Mouse (Mus musculus) hindbrain, embryonic 16.5 days (tissue): Measurements from ENCODE around the gene Piwil4. TPM values are rescaled to one million over a fixed set of nuclear protein-coding genes. Genes with fewer than 3 reads are reported as not detected.

ENCODE experiments used
- ATAC-seq: fragments of 200-750 bp; cut with Nextera tagmentation; 2 replicates; pipeline ENCODE4 v1.8.0; 2017; ENCODE audit warnings: moderate TSS enrichment, moderate library complexity
- H3K27ac ChIP-seq: fragments of 300-500 bp; sonication (generic); 2 replicates; pipeline ENCODE4 v1.5.1; 2014; ENCODE audit warnings: low read depth, mild to moderate bottlenecking, control low read depth, low read length, moderate library complexity
- H3K27me3 ChIP-seq: fragments of 300-500 bp; sonication (generic); replicated peaks from 2 replicates; pipeline ENCODE4 v1.6.1; 2014; ENCODE audit warnings: low read length; ENCODE audit not compliant: control insufficient read depth, insufficient read depth
- H3K36me3 ChIP-seq: fragments of 300-500 bp; sonication (generic); 2 replicates; pipeline ENCODE4 v1.6.1; 2014; ENCODE audit warnings: mild to moderate bottlenecking, low read length, moderate library complexity, mixed read lengths; ENCODE audit not compliant: control insufficient read depth, insufficient read depth
- H3K4me1 ChIP-seq: fragments of 300-500 bp; sonication (generic); 2 replicates; pipeline ENCODE4 v1.6.1; 2014; ENCODE audit warnings: low read depth, low read length; ENCODE audit not compliant: control insufficient read depth, insufficient read depth
- H3K4me2 ChIP-seq: fragments of 300-500 bp; sonication (generic); 2 replicates; pipeline ENCODE4 v1.6.1; 2014; ENCODE audit warnings: mild to moderate bottlenecking, low read length, control low read depth, moderate library complexity
- H3K4me3 ChIP-seq: fragments of 300-500 bp; sonication (generic); 2 replicates; pipeline ENCODE4 v1.5.1; 2014; ENCODE audit warnings: mild to moderate bottlenecking, low read length, control low read depth, moderate library complexity
- H3K9ac ChIP-seq: fragments of 300-500 bp; sonication (generic); 2 replicates; pipeline ENCODE4 v1.6.1; 2014; ENCODE audit warnings: low read depth, mild to moderate bottlenecking, control low read depth, low read length, moderate library complexity
- H3K9me3 ChIP-seq: fragments of 300-500 bp; sonication (generic); 2 replicates; pipeline ENCODE4 v1.6.1; 2014; ENCODE audit warnings: mild to moderate bottlenecking, low read length, moderate library complexity; ENCODE audit not compliant: control insufficient read depth
- WGBS: fragments of 180-500 bp; shearing (Covaris S2); extraction: QIAGEN DNeasy Blood & Tissue Kit; methylation state at CpG from one replicate; pipeline ENCODE4 v1.1.7; 2014; 5-methylcytosine and 5-hydroxymethylcytosine counted together
- polyA plus RNA-seq: library from polyadenylated mRNA; unstranded; fragments of >200 nt; fragmentation: Nextera tagmentation; extraction: Ambion mirVana; gene quantifications from 2 replicates; pipeline ENCODE4 v1.2.1, GENCODE M21; 2015

The Piwil4 gene
- polyA plus RNA-seq, 1 experiment from 2014 or later: 0.40 TPM

- 29% methylated on average over 7 of the region's 7 CpGs for WGBS
- no peaks in the 10 kb centered on the region for H3K9me3 ChIP-seq
- H3K9ac ChIP-seq: no peak overlapping the region
- H3K4me3 ChIP-seq: no peak overlapping the region
- no peaks in the 10 kb centered on the region for H3K4me1 ChIP-seq
- no peaks in the 10 kb centered on the region for H3K36me3 ChIP-seq
- no peak overlapping the region for H3K4me2 ChIP-seq
- peak; percentile 72 for ATAC-seq
- H3K27me3 ChIP-seq: no peaks in the 10 kb centered on the region
- H3K27ac ChIP-seq: no peak overlapping the region
Measured at GRCm38 (mm10) chr9:14764765-14765164, 24.2 kb upstream of the Piwil4 start.

DNA sequence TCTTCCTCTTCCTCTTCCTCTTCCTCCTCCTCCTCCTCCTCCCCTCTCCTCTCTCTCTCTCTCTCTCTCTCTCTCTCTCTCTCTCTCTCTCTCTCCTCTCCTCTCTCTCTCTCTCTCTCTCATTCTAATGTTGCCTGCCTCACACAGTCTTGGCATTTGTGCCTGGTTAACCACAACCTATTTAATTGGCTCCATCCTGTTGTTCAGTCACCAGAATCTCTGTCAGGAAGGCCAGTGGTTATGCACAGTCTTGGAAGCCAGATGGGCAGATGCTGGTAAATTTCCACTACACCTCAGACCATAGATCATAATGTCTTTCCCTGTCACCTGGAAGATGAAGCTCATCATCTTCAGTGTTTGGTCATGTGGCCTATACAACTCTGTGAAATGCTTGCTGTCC is 18.7 kb upstream of the Piwil4 start:
- H3K27me3 ChIP-seq: no peaks in the 10 kb centered on the region
- no peaks in the 10 kb centered on the region for H3K36me3 ChIP-seq
- H3K4me3 ChIP-seq: no peak overlapping the region
- H3K4me1 ChIP-seq: no peaks in the 10 kb centered on the region
- H3K9ac ChIP-seq: no peak overlapping the region
- no peak for ATAC-seq
- H3K4me2 ChIP-seq: no peak overlapping the region
- H3K27ac ChIP-seq: no peak overlapping the region
- no peaks in the 10 kb centered on the region for H3K9me3 ChIP-seq

DNA sequence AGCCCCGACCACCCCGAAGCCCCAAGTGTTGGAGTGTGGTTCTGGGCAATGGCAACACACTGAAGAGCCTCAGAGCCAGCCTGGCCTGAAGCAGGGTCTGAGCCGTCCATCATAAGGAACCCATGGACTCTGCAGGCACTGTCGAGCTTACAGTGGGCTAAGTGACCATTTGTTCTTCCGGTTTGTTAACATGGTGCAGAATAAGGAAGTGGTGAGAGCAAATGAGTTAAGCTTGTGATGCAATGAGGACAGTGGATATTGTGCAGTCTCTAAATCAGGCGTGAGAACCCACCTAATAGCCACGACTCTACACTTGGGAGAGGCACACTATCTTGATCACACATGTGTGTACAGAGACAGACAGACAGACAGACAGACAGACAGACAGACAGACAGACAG is 18.1 kb upstream of the Piwil4 start:
- 73% methylated on average over 7 of the region's 7 CpGs for WGBS
- Histone ChIP-seq H3K4me3 (no peak overlapping the region), H3K27me3 (no peaks in the 10 kb centered on the region), H3K9me3 (no peaks in the 10 kb centered on the region), H3K4me1 (no peaks in the 10 kb centered on the region), H3K9ac (no peak overlapping the region), H3K36me3 (no peaks in the 10 kb centered on the region), H3K27ac (no peak overlapping the region), H3K4me2 (no peak overlapping the region)
- no peak for ATAC-seq

- H3K4me2 ChIP-seq: no peak overlapping the region
- H3K9me3 ChIP-seq: no peaks in the 10 kb centered on the region
- no peak overlapping the region for H3K27ac ChIP-seq
- WGBS: 87% methylated on average over 3 of the region's 3 CpGs
- no peaks in the 10 kb centered on the region for H3K36me3 ChIP-seq
- no peaks in the 10 kb centered on the region for H3K27me3 ChIP-seq
- H3K4me3 ChIP-seq: no peak overlapping the region
- no peak for ATAC-seq
- peaks cover 5% of the 10 kb centered on the region; the same call in 1 of the 2 replicates for H3K4me1 ChIP-seq
- no peak overlapping the region for H3K9ac ChIP-seq
Measured at GRCm38 (mm10) chr9:14754469-14754868, 13.9 kb upstream of the Piwil4 start.

- H3K4me2 ChIP-seq: no peak overlapping the region
- no peaks in the 10 kb centered on the region for H3K9me3 ChIP-seq
- H3K9ac ChIP-seq: no peak overlapping the region
- H3K27me3 ChIP-seq: no peaks in the 10 kb centered on the region
- H3K27ac ChIP-seq: no peak overlapping the region
- H3K4me3 ChIP-seq: no peak overlapping the region
- no peaks in the 10 kb centered on the region for H3K36me3 ChIP-seq
- no peak for ATAC-seq
- H3K4me1 ChIP-seq: peaks cover 5% of the 10 kb centered on the region; the same call in 1 of the 2 replicates
Measured at GRCm38 (mm10) chr9:14753947-14754346, 13.4 kb upstream of the Piwil4 start.

- peaks cover 5% of the 10 kb centered on the region; the same call in 1 of the 2 replicates for H3K4me1 ChIP-seq
- no peaks in the 10 kb centered on the region for H3K27me3 ChIP-seq
- peak within 1 kb of the TSS; percentile 98 for H3K4me2 ChIP-seq
- ATAC-seq: peak; percentile 87
- WGBS: under 1% methylated on average over 23 of the region's 28 CpGs
- H3K9ac ChIP-seq: peak within 1 kb of the TSS; percentile 70
- H3K4me3 ChIP-seq: peak within 1 kb of the TSS; percentile 58
- H3K36me3 ChIP-seq: no peaks in the 10 kb centered on the region
- no peaks in the 10 kb centered on the region for H3K9me3 ChIP-seq
- no peak within 1 kb of the TSS for H3K27ac ChIP-seq
Measured at GRCm38 (mm10) chr9:14752001-14752522, 11.5 kb upstream of the Piwil4 start, which contains the start of gene Fut4. Gene Fut4, minus strand, starts transcription at chr9:14752393.

DNA sequence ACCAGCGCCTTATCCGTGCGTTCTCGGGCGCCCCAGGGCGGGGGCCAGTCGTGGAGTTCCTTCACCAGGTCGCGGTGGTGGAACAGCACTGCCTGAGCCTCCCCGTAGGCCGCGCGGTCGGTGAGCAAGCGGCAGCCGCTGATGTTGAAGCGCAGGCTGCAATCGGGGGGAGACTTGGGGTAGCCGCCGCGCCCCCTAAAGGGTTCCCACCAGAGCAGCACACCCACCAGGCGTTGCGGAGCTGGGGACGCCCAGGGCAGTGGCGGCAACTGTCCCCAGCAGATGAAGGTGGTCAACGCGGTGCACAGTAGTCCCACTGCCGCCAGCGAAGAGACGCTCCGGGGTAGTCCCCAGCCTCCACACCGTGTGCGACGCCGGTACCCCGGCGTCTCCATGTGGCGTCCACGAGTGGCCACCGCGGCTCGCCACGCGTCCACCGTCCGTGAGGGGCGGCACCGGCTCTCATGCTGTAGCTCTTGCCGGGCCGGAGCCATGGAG is 11.0 kb upstream of the Piwil4 start:
- Histone ChIP-seq H3K4me3 (peak overlapping the region; percentile 58), H3K4me2 (peak overlapping the region; percentile 98), H3K9me3 (no peaks in the 10 kb centered on the region), H3K27ac (no peak overlapping the region), H3K27me3 (no peaks in the 10 kb centered on the region), H3K36me3 (no peaks in the 10 kb centered on the region), H3K4me1 (peaks cover 5% of the 10 kb centered on the region; the same call in 1 of the 2 replicates), H3K9ac (peak overlapping the region; percentile 70)
- WGBS: under 1% methylated on average over 50 of the region's 50 CpGs
- ATAC-seq: peak; percentile 88

- Histone ChIP-seq H3K27me3 (no peaks in the 10 kb centered on the region), H3K4me1 (peaks cover 5% of the 10 kb centered on the region; the same call in 1 of the 2 replicates), H3K9ac (peak overlapping the region; percentile 70), H3K27ac (no peak overlapping the region), H3K4me3 (peak overlapping the region; percentile 58), H3K36me3 (no peaks in the 10 kb centered on the region), H3K4me2 (peak overlapping the region; percentile 98), H3K9me3 (no peaks in the 10 kb centered on the region)
- 53% methylated on average over 42 of the region's 42 CpGs for WGBS
- peak; percentile 31 for ATAC-seq
Measured at GRCm38 (mm10) chr9:14750901-14751502, 10.5 kb upstream of the Piwil4 start.

GRCm38 (mm10) chr9:14739498-14740150 is 909 bp downstream of the Piwil4 start:
- H3K9ac ChIP-seq: no peak overlapping the region
- H3K36me3 ChIP-seq: no peaks in the 10 kb centered on the region
- H3K4me1 ChIP-seq: no peaks in the 10 kb centered on the region
- no peaks in the 10 kb centered on the region for H3K9me3 ChIP-seq
- H3K4me2 ChIP-seq: no peak overlapping the region
- no peak overlapping the region for H3K27ac ChIP-seq
- no peak overlapping the region for H3K4me3 ChIP-seq
- 89% methylated on average over 4 of the region's 4 CpGs for WGBS
- H3K27me3 ChIP-seq: no peaks in the 10 kb centered on the region
- no peak for ATAC-seq
